Mouse (Mus musculus) thymus, adult 2 months (tissue): ENCODE results near the gene Iqch.

Experiments
- CTCF ChIP-seq: fragments of 200-500 bp; IDR thresholded peaks from 2 replicates; pipeline ENCODE4 v1.5.1; 2012; ENCODE audit warnings: mild to moderate bottlenecking, control low read depth, low read length, moderate library complexity, borderline replicate concordance; ENCODE audit not compliant: control insufficient read depth, poor library complexity, insufficient read depth; ENCODE audit errors: extremely low read depth
- POLR2A ChIP-seq: fragments of 200-500 bp; IDR thresholded peaks from 2 replicates; pipeline ENCODE4 v1.6.1; 2012; ENCODE audit warnings: mild to moderate bottlenecking, low read length, control low read depth, moderate library complexity; ENCODE audit not compliant: control insufficient read depth, poor library complexity, insufficient read depth; ENCODE audit errors: extremely low read depth

DNA sequence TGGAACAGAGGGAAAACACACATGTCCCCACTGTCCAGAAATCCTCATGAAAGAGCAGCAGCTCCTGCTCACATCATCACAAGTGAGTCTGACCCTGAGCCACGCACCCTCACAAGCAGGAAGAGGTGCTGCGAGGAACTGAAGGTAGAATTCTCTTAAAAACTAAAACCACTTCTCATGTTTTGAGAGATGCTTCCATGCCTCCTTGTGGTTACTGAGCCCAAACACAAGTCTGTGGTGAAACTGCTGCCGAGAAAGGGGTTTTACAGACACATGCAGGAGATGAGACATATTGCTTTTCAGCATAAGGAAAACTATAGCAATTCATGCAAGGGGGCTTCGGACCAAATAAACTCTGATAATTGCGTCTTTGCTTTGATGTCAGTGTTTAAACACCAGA lies 89.4 kb downstream of the Iqch start:
- TF ChIP-seq CTCF (no peak), POLR2A (no peak)
